Mouse (Mus musculus) spleen, adult 2 months (tissue): Measurements from ENCODE around the gene Nubp2.

ENCODE experiments used
- CTCF ChIP-seq: fragments of 200-500 bp; IDR thresholded peaks from 2 replicates; pipeline ENCODE4 v1.5.1; 2011; ENCODE audit warnings: mild to moderate bottlenecking, inconsistent platforms; ENCODE audit not compliant: insufficient read depth, insufficient read length, insufficient replicate concordance; ENCODE audit errors: extremely low read depth
- POLR2A ChIP-seq: fragments of 200-500 bp; IDR thresholded peaks from 2 replicates; pipeline ENCODE4 v1.6.1; 2011; ENCODE audit warnings: low read depth, low read length, inconsistent platforms

DNA sequence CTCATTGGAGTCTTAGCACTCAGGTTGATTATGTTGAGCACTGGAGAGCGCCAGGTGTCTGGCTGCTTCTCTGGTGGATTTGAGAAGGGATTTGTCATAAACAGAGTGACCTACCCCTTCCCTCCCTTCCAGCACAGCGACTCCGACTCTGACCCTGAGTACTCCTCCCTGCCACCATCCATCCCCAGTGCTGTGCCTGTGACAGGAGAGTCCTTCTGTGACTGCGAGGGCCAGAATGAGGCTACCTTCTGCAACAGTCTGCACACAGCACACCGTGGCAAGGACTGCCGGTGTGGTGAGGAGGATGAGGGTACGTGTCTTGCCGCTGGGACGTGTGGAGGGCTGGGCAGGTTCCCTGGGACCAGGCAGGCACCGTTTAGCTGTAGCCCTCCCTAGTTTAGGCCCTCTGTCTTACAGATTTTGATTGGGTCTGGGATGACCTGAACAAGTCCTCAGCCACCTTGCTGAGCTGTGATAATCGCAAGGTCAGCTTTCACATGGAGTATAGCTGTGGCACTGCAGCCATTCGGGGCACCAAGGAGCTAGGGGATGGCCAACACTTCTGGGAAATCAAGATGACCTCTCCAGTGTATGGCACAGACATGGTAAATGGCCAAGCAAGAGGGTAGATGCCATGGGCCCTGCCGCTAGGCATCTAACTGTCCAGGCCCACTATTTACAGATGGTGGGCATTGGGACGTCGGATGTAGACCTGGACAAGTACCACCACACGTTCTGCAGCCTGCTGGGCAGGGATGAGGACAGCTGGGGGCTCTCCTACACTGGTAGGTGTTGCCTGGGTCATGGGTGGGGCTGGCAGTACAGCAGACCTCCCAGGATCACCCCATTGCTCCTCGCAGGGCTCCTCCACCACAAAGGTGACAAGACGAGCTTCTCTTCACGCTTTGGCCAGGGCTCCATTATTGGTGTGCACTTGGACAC is 4.3 kb upstream of the Nubp2 start:
- no peak for TF ChIP-seq POLR2A
- TF ChIP-seq CTCF, result no peak
